8 mouse cellular contexts compared by ENCODE assay signal in the genomic region with DNA sequence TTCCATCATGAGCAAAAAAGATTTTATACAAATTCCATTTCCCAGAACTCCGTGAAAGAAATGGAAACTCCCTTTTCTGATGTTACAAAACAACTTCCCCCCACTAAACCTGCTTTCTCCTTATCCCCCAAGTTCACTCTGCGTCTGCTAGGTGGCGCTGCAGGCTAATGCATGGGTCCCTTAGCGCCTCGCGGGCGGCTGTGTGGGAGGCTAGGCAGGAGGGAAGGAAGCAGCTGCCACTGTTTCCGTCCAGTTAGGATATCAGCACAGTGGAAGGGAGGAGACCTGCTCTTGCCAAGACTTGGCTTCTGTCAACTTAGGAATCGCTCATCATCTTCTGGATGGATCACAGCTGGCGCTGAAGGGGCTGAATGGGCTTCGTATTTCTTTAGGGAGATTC. TPM values are rescaled to one million over a fixed set of nuclear protein-coding genes. Genes with fewer than 3 reads are reported as not detected.
DNase-seq lines count a peak whose midpoint lies in the region; ATAC-seq lines count a peak whose summit lies in the region.

No protein-coding gene starts in this region.

- WGBS in hindbrain, embryonic 13.5 days, result 3% methylated on average over 11 of the region's 11 CpGs

- H3K36me3 ChIP-seq in hindbrain, embryonic 13.5 days, result no peaks in the 10 kb centered on the region

- no peak overlapping the region for H3K4me3 ChIP-seq in hindbrain, embryonic 13.5 days

- H3K9ac ChIP-seq in hindbrain, embryonic 13.5 days, result no peak overlapping the region

- no peaks in the 10 kb centered on the region for H3K9me3 ChIP-seq in hindbrain, embryonic 13.5 days

- 0 out of 2 replicates have a peak, but pooled peaks cover 6% of the 10 kb centered on the region for H3K27me3 ChIP-seq in hindbrain, embryonic 13.5 days

- peak overlapping the region; percentile 20 for H3K4me2 ChIP-seq in hindbrain, embryonic 13.5 days

- no peaks in the 10 kb centered on the region; the same call in 1 of the 2 replicates for H3K4me1 ChIP-seq in hindbrain, embryonic 13.5 days (replicated peaks)

- peak; percentile 52 for DNase-seq in MN1 (ENCODE audit: low spot score)
- peak; percentile 75 for DNase-seq in cerebellum, adult 9-11 months
- peak; percentile 83 to 87 for DNase-seq in frontal cortex, postnatal 25 days (ENCODE audit: low spot score in 2 of 2)
- DNase-seq in layer of hippocampus, postnatal 14 days (ENCODE audit: low spot score in 2 of 2), result peak; percentile 89 to 94
- DNase-seq in lung, postnatal 10 days, result peak; percentile 95
- DNase-seq in ovary, postnatal 36 days (ENCODE audit: low spot score), result peak; percentile 92
- peak; percentile 74 for DNase-seq in thymus, postnatal 14 days

- ATAC-seq in hindbrain, embryonic 13.5 days (ENCODE audit: low FRiP score), result peak; percentile 92

- H3K27ac ChIP-seq in hindbrain, embryonic 13.5 days, result no peak overlapping the region

RNA-seq across cellular contexts. Expression of gene Osmr, which starts 34.9 kb away (rescaled TPM):
- 1.2 and 1.9 TPM in 2 replicates for polyA plus RNA-seq in hindbrain, embryonic 13.5 days (2015; fragmentation: Nextera tagmentation; extraction: Ambion mirVana)
- total RNA-seq in layer of hippocampus, postnatal 14 days (2021), result 1 to 10 TPM; 5.4 to 5.6 TPM
